ENCODE assay signal across 15 mouse cellular contexts in genomic region chr2:149614078-149614939, GRCm38 (mm10).
"Had no signal": no experiment of that assay in that cellular context is flagged by ENCODE, and none has a peak within 500 bp of the region (broad histone marks: within the 10 kb centered on the region; RNA-seq: fewer than 3 reads in every experiment).

No protein-coding gene starts in this region.

- H3K4me1 ChIP-seq: limb, embryonic 12.5 days; limb, embryonic 15.5 days; liver, embryonic 13.5 days; midbrain, embryonic 12.5 days; midbrain, embryonic 15.5 days; neural tube, embryonic 12.5 days; neural tube, embryonic 15.5 days had no signal

- DNase-seq: kidney, postnatal 14 days; kidney, postnatal 4 days; left cerebral cortex, postnatal 4 days; liver, embryonic 13.5 days; lung, adult 2 months; lung, postnatal 14 days; lung, postnatal 4 days; thymus, adult 18-20 months; thymus, postnatal 36 days had no signal

- H3K4me3 ChIP-seq: limb, embryonic 12.5 days; limb, embryonic 15.5 days; liver, embryonic 13.5 days; midbrain, embryonic 12.5 days; midbrain, embryonic 15.5 days; neural tube, embryonic 12.5 days; neural tube, embryonic 15.5 days had no signal

- H3K9me3 ChIP-seq: limb, embryonic 12.5 days; limb, embryonic 15.5 days; liver, embryonic 13.5 days; midbrain, embryonic 12.5 days; midbrain, embryonic 15.5 days; neural tube, embryonic 12.5 days; neural tube, embryonic 15.5 days had no signal

- H3K27me3 ChIP-seq: limb, embryonic 12.5 days; limb, embryonic 15.5 days; liver, embryonic 13.5 days; midbrain, embryonic 12.5 days; midbrain, embryonic 15.5 days; neural tube, embryonic 12.5 days; neural tube, embryonic 15.5 days had no signal

- H3K36me3 ChIP-seq: limb, embryonic 12.5 days; limb, embryonic 15.5 days; liver, embryonic 13.5 days; midbrain, embryonic 12.5 days; midbrain, embryonic 15.5 days; neural tube, embryonic 12.5 days; neural tube, embryonic 15.5 days had no signal

- H3K4me2 ChIP-seq: limb, embryonic 12.5 days; limb, embryonic 15.5 days; liver, embryonic 13.5 days; midbrain, embryonic 12.5 days; midbrain, embryonic 15.5 days; neural tube, embryonic 12.5 days; neural tube, embryonic 15.5 days had no signal

- H3K9ac ChIP-seq: limb, embryonic 12.5 days; limb, embryonic 15.5 days; liver, embryonic 13.5 days; midbrain, embryonic 12.5 days; midbrain, embryonic 15.5 days; neural tube, embryonic 12.5 days; neural tube, embryonic 15.5 days had no signal

- ATAC-seq: midbrain, embryonic 15.5 days had no signal

- H3K27ac ChIP-seq: limb, embryonic 12.5 days; limb, embryonic 15.5 days; liver, embryonic 13.5 days; midbrain, embryonic 12.5 days; midbrain, embryonic 15.5 days; neural tube, embryonic 12.5 days; neural tube, embryonic 15.5 days had no signal
